Mouse (Mus musculus) brain, adult 2 months (tissue): ENCODE measurements around the gene Htr2c.

Experiments
- DNase-seq: peaks from one replicate; pipeline ENCODE4 v3.0.0; 2011; ENCODE audit warnings: low read depth, low spot score

Gene Htr2c

DNA sequence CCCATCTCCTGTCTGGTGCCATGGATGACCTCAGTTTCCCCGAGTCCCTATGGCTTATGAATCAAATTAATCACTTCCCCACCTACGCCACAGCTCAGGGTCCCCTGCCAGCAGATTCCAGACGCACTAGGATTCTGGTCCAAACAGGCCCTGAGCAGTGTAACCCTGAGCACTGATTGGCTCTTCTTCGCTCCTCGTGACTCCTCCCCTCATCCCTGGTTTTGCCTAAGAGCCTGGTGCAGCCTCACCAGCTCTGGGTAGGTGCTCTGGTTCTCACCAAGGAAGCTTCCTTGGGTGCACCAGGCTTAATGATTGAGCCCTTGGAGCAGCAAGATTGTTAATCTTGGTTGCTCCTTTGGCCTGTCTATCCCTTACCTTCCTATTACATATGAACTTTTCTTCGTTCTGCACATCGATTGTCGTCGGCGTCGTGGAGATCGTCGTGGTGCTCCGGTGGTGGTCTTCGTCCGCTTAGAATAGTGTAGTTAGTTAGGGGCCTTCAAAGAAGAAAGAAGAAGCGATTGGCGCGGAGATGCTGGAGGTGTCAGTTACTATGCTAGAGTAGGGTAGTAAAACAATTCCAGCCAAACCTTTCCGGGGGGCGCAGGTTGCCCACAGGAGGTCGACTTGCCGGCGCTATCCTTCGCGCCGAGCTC lies at the start of gene Htr2c:
Gene Htr2c (plus strand): TSS at position 256 of the 656 bp plus-strand sequence.
- peak; percentile 82 for DNase-seq

GRCm38 (mm10) chrX:146928251-146928650 lies 34.1 kb upstream of the Htr2c start:
- peak; percentile 25 for DNase-seq

DNA sequence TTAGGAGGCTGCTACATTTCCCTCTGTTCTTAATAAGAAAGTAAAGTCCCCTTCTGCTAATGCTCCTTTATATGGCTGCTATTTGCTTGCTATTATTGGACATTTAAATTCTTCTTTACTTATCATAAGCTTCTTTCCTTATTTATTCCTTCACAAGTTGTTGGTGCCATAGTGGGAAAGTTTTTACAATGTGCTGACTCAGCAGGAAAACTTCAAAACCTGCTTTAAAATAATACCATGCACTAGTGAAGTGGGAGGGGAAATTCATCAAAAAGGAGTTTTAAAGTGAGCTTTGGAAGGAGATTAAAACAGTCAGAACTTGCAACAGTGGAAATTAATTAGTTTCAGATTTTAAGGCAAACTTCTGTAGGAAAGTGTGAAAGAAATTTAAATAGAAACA lies 26.0 kb upstream of the Htr2c start:
- no peak for DNase-seq

DNA sequence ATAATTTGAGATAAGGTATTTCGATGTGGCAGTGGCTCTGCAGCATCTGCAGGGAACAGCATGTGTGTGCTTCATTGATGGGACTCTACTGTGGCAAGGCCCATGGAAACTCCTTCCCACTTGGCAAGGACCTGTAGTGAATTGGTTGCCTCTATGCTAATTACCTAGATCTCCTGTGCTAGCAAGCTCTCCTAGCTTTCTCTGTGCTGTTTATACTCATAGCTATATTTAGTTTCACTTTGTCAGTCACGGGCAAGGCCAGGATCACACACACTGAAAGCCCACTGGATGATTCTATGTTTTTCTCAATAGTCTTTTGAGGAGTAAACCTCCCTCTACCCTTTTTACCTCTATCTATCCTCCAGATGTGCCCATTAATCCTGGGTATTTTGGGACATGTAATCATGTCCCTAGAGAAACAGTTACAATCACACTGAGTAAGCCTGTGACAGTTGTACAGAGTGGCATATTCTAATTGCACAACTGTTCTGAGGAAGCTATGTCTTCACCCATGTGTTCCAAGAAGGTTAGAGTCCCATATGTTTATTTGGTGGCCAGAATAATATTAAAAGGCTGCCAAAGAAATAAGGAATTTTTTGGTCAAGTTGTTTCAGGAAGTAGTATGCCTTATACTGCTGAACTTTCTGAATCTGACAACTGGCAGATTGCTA lies 16.0 kb upstream of the Htr2c start:
- DNase-seq, result no peak

- no peak for DNase-seq
Observed at GRCm38 (mm10) chrX:146946996-146947395, 15.3 kb upstream of the Htr2c start.

DNA sequence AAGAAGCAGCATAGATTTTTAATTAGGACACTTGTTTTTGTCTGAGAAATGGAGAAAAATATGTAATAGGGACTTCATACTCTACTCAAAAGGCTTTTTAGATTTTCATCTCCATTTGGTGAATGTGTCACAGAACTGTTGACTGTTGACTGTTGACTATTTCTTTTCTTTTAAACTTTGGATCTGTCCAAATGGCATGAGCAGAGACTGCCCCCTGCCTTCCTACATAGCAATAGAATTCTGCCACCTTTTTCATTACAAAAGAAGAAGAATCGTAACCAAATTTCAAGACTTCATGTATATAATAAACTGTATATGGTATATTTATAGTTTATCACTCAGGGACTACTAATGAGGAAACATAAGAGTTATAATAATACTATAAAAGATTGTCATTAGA lies 3.7 kb upstream of the Htr2c start:
- no peak for DNase-seq

- peak; percentile 47 for DNase-seq
Observed at GRCm38 (mm10) chrX:146959960-146960359, 2.4 kb upstream of the Htr2c start.

DNA sequence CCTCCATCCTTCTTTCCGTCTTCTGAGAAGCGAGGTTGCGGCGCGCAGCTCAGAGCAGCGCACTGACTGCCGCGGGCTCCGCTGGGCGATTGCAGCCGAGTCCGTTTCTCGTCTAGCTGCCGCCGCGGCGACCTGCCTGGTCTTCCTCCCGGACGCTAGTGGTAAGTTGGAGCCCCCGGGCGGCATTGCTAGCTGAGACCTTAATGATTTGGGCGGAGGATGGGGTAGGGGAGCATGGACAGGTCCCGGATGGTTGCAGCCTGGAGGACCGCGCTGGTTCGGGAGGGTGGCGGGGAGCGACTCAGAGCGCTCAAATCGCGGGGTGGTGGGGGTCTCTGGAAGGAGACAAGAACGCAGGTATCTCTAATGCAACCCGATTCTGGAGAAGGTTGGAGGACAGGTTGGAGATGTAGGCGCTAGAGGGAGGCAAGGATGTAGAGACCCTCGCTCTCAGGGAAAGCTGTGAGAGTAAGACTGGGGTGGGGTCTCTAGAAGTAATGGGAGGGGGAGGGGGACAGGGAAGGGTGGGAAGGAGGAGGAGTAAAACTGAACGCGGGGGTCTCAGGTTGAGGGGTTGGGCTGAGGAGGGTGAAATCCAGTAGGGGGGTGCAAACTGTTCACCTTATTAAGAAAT lies 718 bp downstream of the Htr2c start:
- DNase-seq, result peak; percentile 34

GRCm38 (mm10) chrX:146979931-146980330 lies 17.6 kb downstream of the Htr2c start:
- no peak for DNase-seq

GRCm38 (mm10) chrX:147055730-147056129 lies 93.4 kb downstream of the Htr2c start:
- DNase-seq, result peak; percentile 33

DNA sequence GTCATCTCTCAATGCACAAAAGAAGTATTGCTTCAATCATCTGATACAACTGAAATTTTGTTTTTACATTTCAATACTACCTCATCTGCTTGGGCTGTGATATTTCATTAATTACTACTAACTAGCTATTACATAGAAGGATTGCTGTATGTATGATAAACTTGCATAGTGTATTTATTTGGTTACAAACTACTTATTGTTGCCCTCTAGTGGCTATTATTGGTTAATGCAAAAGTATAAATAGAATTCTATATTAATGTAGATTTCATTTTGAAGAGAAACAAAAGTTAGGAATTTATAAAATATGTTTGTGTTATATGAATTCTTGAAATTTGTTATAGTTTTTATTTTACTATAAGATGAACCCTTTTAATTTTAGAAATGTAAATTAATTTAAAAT lies 109.3 kb downstream of the Htr2c start:
- no peak for DNase-seq

DNA sequence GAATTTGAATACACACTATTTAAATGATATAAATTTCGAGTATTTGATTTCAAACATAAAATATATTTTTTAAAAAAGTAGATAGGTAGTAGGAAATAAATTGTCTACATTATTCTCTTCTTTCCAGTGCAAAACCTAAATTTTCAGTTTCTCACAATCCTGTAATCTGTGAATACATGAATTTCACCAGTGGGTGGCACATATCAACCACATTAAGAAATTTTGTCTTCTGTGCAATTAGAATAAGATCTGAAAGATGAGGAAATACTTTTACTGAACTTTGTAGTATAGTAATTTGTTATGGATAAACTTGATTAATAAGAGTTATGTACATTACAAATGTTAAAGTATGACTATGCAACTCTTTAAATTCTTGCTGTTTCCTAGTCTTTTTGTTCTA lies 156.8 kb downstream of the Htr2c start:
- DNase-seq, result peak; percentile 0

GRCm38 (mm10) chrX:147215251-147215650 lies 252.9 kb downstream of the Htr2c start:
- DNase-seq, result no peak

DNA sequence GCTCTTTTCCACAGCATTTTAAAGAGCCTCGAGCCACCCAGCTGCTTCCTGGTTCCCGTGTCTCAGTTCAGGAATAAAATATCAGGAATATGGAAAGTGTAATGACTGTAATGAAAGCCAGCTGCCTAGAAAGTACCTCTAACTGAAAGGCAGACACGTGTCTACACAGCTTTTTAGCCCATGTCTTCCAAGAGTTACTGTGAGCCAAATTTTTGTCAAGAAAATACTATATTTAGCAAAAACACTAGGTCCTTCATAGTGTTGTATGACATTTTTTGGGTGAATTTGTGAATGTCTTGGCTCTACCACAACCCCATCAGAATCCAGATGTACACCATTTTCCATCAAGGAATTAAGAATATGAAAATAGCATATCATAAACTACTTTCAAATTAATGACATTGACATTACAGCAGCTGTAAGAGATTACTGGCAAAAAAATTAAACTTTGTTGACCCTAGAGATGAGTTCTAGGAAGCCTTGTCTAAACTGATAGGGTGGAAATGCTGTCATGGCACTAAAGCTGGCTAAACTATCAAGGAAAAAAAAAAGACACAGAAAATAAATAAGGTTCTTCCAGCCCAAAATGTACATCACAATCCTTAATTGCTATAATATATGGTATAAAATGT lies 255.2 kb downstream of the Htr2c start:
- DNase-seq, result no peak

DNA sequence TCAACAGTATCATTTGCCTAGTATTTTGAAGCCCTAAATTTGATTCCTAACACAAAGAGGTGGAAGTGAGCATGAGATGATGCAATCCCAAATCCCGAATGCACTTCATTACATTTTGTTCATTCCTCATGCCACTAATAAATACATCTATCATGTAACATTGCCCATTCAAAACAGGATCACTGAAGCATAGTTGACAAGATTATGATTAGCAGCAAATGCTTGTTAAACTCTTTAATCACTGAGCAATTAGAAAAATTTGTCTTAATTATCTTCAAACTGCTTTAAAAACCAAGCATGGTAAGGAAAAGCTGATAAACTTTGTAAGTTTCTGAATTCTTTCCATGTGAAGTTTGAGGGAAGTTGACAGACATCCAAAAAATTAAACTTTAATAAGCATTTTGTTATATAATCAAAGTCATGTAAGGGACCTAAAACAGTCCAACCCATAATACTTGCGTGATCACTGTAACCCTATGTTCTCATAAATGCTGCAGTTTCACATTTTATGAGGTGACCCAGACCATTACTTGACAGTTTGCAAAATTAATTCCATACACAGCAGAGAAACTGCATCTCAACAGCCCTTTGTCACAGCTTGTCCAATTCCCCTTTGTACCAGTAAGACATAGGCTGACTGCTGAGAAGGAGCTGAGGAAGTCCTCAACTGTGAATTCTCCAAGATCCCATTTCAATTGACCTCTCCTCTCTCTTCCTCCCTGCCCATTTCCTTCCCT lies 276.7 kb downstream of the Htr2c start:
- no peak for DNase-seq
